Mouse (Mus musculus): ENCODE results near the gene Afap1.

Gene Afap1

DNA sequence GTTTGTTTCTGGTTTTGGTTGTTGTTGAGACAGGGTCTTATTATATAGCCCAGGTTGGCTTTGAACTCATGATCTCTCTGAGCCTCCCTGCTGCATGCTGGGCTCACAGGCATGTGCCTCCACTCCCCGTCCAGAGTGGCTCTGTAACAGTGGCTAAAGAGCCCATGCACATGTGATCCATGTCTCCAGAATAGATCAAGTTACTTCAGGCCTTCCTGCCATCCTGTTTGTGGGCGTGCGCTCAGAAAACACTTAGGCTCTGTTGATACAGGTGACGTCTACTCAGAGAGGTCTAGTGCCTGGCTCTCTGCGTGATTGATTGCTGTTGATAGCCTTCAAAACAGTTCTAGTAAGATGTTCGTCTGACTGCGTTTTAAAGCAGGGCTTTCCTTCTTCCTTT, 79.6 kb downstream of the Afap1 start:
- no peak for ATAC-seq (ENCODE audit: low TSS enrichment)

DNA sequence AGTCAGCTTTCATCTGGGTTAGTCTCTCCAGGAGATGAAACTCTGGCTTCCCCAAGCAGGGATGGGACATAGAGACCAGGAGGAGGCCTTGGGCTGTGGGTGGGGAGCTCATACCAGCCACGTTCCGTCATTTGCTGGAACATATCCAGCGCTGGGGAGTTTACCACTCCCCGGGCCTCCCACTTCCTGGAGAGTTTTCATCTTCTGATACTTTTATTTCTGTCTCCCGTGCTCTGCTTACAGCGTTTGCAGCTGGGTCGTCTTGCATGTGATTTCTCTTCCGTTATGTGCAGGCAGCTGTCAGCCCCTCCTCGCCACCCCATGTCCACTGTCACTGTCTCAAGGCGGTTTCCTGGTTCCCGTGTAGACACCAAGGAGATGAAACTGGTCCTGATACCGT, 80.7 kb downstream of the Afap1 start:
- no peak for ATAC-seq (ENCODE audit: low TSS enrichment)

DNA sequence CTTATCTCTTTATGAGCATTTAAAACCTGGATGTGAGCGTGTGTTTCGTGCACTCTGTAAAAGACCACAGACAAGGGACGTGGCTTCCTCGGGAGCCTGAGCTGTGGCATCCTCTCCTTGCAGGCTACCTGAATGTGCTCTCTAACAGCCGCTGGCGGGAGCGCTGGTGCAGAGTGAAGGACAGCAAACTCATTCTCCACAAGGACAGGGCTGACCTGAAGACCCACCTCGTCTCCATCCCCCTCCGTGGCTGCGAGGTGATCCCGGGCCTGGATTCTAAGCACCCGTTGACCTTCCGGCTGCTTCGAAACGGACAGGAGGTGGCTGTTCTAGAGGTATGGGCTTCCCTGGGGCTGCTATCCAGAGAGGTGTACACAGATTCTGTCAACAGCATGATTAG, 81.1 kb downstream of the Afap1 start:
- no peak for ATAC-seq (ENCODE audit: low TSS enrichment)

DNA sequence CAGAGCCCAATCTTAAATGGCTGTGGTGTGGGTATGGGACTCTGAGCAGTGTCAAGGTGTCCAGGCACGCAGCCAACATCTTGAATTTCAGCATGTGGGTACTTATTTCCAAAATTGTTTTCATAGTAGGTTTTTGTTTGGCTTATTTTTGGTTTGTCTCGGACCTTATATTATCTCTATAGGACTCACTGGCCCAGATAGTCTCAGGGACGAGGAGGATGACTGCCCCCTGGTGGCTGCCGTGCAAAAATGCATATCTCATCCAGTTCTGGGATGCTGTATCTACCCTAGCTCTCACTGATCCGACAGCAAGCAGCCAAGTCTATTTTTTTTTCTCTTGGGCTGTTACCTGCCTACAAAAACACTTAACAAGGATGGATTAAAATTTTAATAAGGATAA, 82.6 kb downstream of the Afap1 start:
- ATAC-seq (ENCODE audit: low TSS enrichment): peak; percentile 70; the same call in 1 of the 2 replicates

DNA sequence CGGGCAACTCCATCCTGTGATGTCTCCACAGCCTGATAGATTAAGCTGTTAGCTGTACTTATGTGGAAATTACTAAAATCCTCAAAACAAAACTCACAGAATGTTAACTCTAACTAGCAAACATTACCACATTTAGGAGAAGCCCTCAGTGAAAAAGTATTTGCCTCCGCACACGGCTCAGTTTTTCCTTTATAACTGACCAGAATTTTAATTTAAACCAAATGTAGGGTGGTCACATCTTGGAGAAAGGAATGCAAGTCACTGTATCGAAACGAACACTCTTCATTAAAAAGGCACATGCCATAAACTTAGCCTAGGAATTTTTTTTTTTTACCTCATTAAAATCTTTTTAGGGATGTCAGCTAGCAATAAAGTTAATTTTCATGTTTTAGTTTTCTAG, 87.4 kb downstream of the Afap1 start:
- no peak for ATAC-seq (ENCODE audit: low TSS enrichment)

DNA sequence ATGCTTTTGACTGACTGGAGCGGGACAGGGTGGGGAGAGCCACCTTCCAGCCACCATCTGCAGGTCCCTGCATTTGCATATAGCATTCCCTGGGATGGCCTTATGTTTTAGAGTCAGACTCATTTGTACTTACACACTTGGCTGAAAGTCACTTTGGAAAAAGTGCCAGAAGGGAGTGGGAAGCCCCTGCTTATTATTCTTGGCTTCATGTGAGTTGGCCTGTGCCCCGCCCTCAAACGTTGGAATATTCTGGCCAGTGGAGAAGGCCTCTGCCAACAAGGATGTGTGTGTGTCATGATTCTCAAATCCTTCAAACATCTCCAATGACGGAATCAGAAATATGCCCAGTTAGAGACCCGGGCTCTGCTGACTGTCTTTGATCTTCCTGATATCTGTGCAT, 88.2 kb downstream of the Afap1 start:
- ATAC-seq (ENCODE audit: low TSS enrichment): no peak

DNA sequence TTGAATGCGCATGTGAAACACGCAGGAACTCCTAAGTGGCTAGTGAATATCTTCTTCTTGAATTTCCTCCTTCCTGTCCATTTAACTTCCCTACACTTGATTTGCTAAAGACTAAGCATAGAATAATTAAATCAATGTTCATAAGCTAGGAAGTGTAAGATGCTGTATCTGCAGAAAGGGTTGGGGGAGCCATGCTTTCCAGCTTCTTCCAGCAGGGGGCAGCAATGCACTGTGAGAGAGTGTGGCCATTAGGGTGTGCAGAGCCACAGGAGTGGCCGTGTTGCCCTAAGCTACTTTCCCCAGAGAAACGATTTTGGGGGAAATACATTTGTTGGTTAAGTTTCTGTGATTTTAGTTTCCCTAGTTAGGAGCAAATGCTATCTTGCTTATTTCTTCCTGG, 88.9 kb downstream of the Afap1 start:
- ATAC-seq (ENCODE audit: low TSS enrichment): peak; percentile 64

DNA sequence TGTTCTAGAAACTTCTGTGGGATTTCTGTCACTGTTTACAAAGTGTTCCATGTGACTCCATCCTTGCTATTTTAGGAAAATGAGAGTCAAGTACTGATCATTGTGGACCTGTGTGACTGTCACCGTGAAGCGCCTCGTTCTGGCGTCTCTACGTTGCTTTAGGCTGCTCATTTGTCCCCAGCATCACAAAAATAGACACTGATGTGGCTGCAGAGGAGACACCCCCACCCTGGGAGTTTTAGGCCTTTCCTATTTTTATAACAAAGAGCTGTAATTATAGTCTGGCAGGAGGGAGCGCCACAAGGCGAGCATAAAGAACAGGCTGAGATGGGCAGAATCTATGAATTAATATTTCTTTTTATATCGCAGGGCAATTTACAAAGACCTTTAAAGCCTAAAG, 92.5 kb downstream of the Afap1 start:
- ATAC-seq (ENCODE audit: low TSS enrichment): peak; percentile 72

DNA sequence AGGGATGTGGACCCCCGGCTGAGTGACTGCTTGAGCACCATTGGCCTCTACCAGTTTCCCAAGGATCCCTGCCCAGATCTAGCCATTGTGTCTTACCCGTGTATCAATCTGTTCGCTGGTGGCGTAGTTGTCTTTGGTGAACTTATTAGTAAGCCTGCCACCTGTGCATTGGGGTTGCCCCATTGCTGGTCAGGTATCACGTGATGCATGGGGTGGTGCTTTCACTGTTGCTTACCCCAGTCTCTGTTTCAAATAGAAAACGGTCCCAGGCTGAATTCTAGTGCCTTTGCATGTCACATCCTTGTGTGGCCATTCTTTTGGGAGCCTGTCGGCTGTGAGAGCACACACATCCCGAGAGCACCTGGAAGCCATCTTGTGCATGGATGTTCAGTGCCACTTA, 95.0 kb downstream of the Afap1 start:
- ATAC-seq (ENCODE audit: low TSS enrichment): no peak

DNA sequence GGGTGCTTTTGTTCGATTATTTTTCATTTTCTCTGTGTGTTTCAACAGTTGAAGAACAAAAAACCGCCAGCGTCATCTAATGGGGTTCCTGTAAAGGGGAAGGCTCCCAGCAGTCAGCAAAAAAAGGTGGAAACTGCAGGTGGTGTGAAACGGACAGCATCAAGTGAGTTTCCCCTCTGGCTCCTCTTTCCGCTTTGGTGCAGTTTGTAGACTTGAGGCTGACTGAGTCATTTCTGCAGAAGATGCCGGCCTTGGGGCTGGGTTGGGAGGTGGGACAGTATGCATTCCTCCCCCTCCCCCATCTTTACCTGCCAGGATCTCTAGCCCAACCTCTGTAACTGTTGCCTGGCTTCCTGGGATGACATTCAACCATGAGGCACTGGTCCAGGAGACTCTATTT, 96.4 kb downstream of the Afap1 start:
- ATAC-seq (ENCODE audit: low TSS enrichment): no peak

DNA sequence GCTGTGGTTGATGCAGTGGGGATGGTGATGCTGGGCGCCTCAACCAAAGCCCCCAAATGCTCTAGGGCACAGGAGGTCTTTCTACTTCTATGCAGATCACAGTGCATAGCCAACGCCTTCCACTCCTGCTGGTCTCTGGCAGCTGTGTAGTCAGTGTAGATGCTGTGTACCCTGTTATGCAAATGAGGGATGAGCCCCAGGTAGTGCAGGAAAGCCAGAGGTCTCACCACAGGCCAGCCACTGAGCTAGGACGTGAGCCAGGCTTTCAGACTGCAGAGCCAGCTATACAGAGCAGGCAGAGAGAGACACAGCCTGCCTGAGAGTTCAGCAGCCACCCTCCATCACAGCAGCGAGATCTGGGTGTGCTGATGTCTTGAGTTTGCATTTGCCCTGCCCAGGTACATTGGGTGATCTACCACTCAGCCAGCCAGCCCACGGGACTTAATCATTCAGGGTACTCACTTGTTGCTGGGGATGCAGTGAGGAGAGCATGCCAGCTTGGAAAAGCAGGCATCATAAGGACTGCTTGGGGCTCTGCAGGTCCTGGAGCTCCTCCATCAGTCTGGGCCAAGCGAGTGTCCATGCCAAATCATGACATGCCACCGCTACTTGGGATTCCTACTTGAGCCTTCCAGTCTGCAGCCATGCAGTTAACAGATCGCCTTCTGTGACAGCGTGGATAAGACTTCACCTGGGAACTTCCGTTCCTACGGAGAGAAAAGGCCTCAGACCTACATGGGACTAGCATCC, 97.0 kb downstream of the Afap1 start:
- no peak for ATAC-seq (ENCODE audit: low TSS enrichment)

DNA sequence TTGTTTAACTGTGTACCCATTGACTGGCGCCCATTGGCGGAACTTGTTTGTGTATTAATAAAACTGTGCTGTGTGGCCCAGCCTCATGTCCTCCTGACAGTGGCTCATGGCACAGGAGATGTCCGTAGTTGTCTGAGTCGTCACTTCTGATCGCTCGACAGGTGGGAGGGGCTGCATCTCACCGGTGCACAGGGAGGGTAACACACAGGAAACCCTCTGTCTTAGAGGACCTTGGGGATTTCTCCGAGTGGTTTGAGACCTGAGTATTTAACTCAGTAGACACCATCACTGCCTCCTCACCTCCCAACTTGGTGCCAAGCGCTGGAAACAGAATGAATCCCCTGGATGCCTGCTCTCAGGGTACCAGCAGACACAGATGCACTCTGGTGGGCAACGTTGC, 110.7 kb downstream of the Afap1 start:
- ATAC-seq (ENCODE audit: low TSS enrichment): no peak

DNA sequence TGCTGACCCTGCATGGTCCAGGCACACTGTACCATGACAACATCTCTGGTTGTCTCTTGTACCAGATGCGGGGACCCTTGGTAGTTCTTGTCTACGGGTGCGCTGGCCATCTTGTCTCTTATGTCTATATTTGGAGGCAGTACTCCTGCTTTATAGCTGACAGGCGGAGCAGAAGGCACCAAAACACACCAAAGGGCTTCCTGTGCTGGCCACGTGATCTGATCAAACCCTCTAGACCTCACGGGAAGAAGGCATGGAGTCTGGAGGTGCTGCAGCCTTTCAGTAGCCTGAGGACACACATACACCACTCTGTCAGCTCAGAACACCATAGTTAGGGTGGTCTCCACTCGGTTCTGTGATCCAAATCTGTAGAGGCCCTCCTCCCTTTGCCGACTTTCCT, 113.0 kb downstream of the Afap1 start:
- ATAC-seq (ENCODE audit: low TSS enrichment): no peak

DNA sequence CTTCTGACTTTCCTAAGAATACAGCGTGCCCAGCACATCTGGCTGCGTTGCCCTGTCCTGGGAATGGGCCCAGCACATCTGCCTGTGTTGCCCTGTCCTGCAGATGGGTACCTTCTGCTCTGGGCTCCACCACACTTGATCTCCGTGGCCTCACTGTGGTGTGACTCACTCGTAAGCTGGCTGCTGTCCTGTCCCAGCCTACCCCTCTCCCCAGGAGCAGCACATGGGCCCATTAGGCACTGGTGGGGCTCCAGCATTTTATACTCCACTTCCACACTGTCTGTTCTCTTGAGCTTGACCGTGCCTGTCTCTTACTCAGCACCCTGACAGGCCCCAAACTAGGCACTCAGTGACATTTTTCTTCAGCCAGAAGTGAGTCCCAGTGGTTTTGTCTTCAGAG, 113.5 kb downstream of the Afap1 start:
- no peak for ATAC-seq (ENCODE audit: low TSS enrichment)

DNA sequence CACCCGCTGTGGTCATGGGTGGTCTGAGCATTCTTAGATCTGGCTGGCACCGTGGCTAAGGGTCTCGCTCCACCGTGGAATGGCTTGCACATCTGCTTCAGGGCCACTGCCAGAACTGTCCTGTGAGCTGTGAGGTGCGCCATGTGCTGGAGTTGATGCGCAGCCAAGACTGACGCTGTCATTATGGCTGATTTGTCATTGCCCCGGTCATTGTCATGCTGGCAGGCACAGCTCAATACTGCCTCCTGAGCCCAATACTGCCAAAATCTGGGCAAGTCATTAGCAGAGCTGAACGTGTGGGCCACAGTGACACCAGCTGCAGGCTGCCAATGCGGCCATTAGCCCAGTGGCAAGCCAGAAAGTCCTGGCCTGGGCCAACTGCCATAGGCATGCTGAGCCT, 114.5 kb downstream of the Afap1 start:
- no peak; the same call in 1 of the 2 replicates for ATAC-seq (ENCODE audit: low TSS enrichment)

DNA sequence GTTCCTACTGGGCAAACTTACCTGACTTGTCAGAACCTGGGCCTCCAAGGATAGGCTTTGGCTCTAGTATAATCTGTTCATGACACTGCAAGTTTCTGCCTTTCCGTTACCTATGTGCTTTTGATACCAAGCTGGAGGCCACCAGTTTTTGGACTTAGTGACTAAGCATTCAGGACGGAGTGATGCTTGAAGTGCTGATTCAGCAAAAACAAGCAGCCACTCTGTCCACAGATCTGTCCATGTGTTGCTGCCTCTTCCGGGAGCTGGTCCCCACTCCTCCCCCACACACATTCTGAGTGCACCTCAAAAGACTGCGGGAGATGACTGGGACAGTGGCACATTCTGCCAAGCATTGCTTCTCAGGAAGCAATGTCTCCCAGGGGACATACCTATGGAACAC, 116.3 kb downstream of the Afap1 start:
- no peak for ATAC-seq (ENCODE audit: low TSS enrichment)

DNA sequence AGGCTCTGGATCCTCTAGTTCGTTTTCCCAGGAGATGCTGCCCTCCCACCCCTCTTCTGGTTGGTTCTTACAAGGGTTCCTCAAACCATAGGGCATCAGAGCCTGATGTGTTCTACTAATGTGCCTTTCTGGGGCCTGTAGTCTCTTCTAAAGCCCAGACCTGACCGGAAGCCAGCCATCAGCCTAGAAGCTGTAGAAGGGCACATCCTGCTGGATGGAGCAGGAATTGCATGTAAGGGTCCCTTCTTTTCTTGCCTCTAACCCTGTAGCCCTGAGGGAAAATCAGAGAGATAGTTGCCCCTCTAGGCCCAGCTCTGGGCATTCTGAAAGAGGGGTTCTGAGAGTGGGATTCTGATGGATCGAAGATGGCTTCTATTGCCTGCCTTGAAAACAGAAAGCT, 125.2 kb downstream of the Afap1 start:
- ATAC-seq (ENCODE audit: low TSS enrichment): no peak

DNA sequence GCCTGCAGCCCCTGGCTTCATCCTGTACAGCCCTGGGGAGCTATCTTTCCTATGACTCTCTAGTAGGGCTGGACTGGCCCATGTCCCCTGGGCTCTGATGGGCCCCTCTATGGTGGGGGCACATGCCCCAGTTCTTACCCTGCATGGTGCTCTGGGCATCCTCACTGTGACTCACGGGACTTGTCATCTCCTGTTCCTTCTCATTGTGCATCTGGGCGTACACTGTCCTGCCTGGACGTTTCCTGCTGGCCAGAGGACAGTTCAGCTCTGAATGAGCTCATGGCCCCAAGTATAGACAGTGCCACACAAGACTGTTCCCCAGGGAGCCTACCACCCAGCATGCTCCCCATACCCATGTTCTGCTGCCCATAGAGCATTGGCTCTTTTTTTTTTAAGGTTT, 128.0 kb downstream of the Afap1 start:
- no peak for ATAC-seq (ENCODE audit: low TSS enrichment)

DNA sequence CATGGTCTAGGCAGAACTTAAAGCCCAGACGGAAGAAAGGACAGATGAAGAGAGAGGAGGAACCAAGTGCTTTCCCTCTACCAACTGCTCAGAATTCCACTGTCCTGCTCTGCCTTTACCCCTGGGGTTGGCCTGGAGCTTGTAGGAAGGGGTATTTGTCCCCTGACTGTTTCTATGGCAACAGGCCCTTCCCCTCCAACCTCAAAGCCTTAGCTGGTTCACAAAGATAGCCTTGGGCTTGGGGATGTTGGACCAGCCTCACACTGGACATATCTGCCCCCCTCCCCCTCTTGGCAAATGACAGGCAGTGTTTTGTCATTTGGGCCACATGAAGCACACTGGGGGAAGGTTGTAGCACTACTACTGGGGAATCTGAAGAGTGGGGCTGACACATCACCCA, 129.2 kb downstream of the Afap1 start:
- ATAC-seq (ENCODE audit: low TSS enrichment): no peak

DNA sequence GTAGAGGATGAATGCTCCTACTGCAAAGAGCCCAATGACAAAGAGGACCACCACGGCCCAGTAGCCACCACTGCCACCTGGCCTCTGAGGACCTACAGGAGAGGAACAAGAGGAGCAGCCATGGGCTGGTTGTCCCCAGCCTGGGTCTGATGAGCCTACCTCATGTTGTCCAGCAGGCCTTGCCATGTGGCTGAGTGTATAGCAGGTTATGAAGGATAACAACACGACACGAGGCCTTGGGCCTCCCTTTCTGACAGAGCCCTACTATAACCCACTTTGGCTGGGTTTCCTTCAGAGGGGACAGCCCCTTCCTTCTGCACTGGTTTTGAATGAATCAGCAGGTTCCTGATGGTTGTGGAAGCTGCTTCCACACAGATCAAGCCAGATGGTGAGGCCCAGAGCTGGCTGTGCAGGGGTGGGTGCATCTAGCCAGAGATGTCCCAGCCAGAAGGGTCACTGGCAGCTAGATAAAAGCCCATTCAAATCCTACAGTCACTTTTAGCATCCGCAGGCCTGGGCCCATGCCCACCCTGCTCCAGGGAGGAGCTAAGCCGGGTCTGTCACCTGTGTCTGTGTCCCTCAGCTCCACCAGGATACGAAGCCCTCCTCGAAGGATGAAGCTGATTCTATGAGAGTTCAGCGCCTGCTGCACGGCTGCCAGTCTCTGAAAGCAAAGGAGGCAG, 131.0 kb downstream of the Afap1 start:
- ATAC-seq (ENCODE audit: low TSS enrichment): no peak

DNA sequence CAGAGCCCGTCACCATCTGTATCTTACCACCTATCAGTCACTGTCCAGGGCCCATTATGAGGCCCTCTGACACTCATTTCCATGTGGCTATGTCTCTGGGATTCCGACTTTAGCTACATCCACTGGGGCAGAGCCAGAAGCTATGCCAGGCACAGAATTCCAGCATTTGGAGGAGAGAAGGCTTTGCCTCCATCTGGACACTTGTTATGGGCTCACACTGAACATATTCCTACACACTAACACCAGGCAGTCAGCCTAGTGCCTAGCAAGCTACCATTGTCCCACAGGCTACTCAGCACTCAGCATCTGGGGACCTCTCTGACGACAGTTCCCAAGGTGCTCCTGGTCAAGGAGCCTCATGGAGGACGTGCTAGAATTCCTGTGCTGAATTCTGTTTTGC, 132.0 kb downstream of the Afap1 start:
- peak; percentile 85 for ATAC-seq (ENCODE audit: low TSS enrichment)

DNA sequence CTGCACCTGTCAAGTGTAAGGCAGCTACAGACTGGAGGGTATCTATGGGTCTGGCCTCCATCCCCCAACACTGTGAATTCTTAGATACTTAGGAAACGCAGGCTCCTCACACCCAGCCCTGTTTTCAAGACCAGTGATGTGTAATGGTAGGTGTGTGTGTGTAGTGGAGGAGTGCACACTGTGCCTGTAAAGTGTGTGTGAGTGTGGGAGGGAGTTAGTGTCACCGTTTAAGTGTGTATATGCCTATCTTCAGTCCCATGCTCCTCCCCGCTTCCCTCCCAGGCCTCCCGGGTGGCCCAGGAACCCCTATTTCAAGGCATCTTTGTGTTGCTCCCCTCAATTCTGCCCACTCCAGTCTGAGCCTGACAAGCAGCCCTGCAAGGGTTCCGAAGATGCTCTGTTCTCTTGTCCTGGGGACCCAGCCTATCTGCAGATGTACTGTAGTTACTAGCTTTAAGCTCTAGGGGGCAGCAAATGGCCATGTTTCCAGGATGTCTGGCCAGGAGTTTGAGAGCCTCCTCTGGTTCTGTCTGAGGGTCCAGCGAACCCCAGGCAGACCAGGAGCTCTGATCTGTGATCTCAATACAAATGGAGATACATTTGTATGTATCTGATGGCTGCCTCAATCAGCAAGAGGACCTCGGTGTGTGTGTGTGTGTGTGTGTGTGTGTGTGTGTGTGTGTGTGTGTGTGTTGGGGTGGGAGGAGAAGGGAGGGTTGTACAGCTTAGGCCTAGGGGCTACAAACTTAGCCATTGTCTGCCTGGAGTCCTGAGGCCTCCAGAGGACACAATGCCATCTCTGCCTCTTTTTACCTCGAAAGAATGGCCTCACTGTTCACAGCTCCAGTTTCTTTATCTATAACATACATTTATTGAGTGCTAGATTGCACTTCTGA, 140.7 kb downstream of the Afap1 start:
- ATAC-seq (ENCODE audit: low TSS enrichment): peak; percentile 88

DNA sequence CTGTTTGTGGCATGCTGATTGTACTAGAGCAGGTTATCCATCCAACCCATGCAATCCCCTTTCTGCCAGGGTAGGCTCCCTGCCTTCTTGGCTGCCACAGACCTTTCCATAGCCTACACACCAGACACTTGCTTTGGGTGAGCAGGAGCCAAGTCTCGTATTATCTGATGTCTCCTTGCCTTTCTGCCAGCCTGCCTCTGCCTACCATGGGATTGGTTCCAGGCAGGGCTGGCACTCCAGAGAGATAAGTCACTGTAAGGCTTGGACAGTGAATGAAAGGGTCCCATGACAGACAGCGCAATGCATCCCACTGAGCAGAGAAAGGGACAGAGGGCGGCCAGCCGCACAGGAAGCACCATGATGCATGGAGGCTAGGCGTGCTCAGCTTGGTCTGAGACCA, 146.5 kb downstream of the Afap1 start:
- no peak for ATAC-seq (ENCODE audit: low TSS enrichment)
